ENCODE assay signal across 30 mouse cellular contexts in genomic region chr8:57656446-57656845, GRCm38 (mm10). TPM values are rescaled to one million over a fixed set of nuclear protein-coding genes. Genes with fewer than 3 reads are reported as not detected.
A peak's percentile ranks its signal among the peaks of the same experiment; 100 is the strongest.
DNase-seq lines count a peak whose midpoint lies in the region; ATAC-seq and TF ChIP-seq lines count a peak whose summit lies in the region.
"Had no signal": no experiment of that assay in that cellular context is flagged by ENCODE, and none has a peak within 500 bp of the region (broad histone marks: within the 10 kb centered on the region; RNA-seq: fewer than 3 reads in every experiment).

No protein-coding gene starts in this region.

- no peak overlapping the region for H3K9ac ChIP-seq in embryonic facial prominence, embryonic 14.5 days (ENCODE audit: low read depth, low read length)
- H3K9ac ChIP-seq: embryonic facial prominence, embryonic 12.5 days; forebrain, embryonic 12.5 days; forebrain, embryonic 15.5 days; heart, embryonic 13.5 days; hindbrain, embryonic 14.5 days had no signal

- TF ChIP-seq CTCF in brain, embryonic 14.5 days (IDR thresholded peaks at IDR 0.05; ENCODE audit: borderline replicate concordance, extremely low read depth, insufficient read depth, insufficient read length), result no peak

- no peak overlapping the region for H3K27ac ChIP-seq in embryonic facial prominence, embryonic 14.5 days (replicated peaks; ENCODE audit: low read depth, low read length)
- no peak overlapping the region for H3K27ac ChIP-seq in embryonic facial prominence, embryonic 10.5 days (replicated peaks)
- H3K27ac ChIP-seq: embryonic facial prominence, embryonic 12.5 days; forebrain, embryonic 12.5 days; forebrain, embryonic 15.5 days; heart, adult 2 months; heart, embryonic 10.5 days; heart, embryonic 13.5 days; hindbrain, embryonic 14.5 days; hindbrain, postnatal 0 days had no signal

- H3K4me1 ChIP-seq in embryonic facial prominence, embryonic 14.5 days (ENCODE audit: control insufficient read depth, insufficient read depth, low read length), result peaks cover 7% of the 10 kb centered on the region; the same call in 1 of the 2 replicates
- peaks cover 9% of the 10 kb centered on the region for H3K4me1 ChIP-seq in embryonic facial prominence, embryonic 10.5 days

- H3K4me3 ChIP-seq in embryonic facial prominence, embryonic 14.5 days (ENCODE audit: low read depth, low read length), result no peak overlapping the region
- H3K4me3 ChIP-seq in embryonic facial prominence, embryonic 10.5 days, result no peak overlapping the region
- H3K4me3 ChIP-seq: embryonic facial prominence, embryonic 12.5 days; erythroblast, embryonic 14.5 days; forebrain, embryonic 12.5 days; forebrain, embryonic 15.5 days; heart, adult 2 months; heart, embryonic 10.5 days; heart, embryonic 13.5 days had no signal

- no peak for ATAC-seq in cerebellum, adult (ENCODE audit: insufficient number of reproducible peaks, low FRiP score, low TSS enrichment)
- ATAC-seq in embryonic facial prominence, embryonic 14.5 days (ENCODE audit: low read depth), result no peak
- ATAC-seq: forebrain, embryonic 15.5 days; hindbrain, postnatal 0 days; inflammation-experienced regulatory T-cells, adult 6 months; intestine, embryonic 16.5 days had no signal

- H3K36me3 ChIP-seq in embryonic facial prominence, embryonic 14.5 days (ENCODE audit: control insufficient read depth, insufficient read depth, low read length), result no peaks in the 10 kb centered on the region
- H3K36me3 ChIP-seq in embryonic facial prominence, embryonic 10.5 days (replicated peaks), result no peaks in the 10 kb centered on the region
- H3K36me3 ChIP-seq: embryonic facial prominence, embryonic 12.5 days; forebrain, embryonic 12.5 days; forebrain, embryonic 15.5 days; G1E; heart, embryonic 10.5 days; heart, embryonic 13.5 days had no signal

- H3K4me2 ChIP-seq in embryonic facial prominence, embryonic 14.5 days (ENCODE audit: low read depth, low read length), result no peak overlapping the region
- H3K4me2 ChIP-seq: embryonic facial prominence, embryonic 12.5 days; forebrain, embryonic 12.5 days; forebrain, embryonic 15.5 days; heart, embryonic 13.5 days; hindbrain, embryonic 14.5 days had no signal

- H3K9me3 ChIP-seq in embryonic facial prominence, embryonic 14.5 days (ENCODE audit: control insufficient read depth, low read length), result no peaks in the 10 kb centered on the region
- H3K9me3 ChIP-seq in embryonic facial prominence, embryonic 10.5 days, result no peaks in the 10 kb centered on the region
- H3K9me3 ChIP-seq: embryonic facial prominence, embryonic 12.5 days; forebrain, embryonic 12.5 days; forebrain, embryonic 15.5 days; G1E; heart, embryonic 10.5 days; heart, embryonic 13.5 days had no signal

- no peak for TF ChIP-seq POLR2A in brain, embryonic 14.5 days (IDR thresholded peaks at IDR 0.05; ENCODE audit: borderline replicate concordance, extremely low read depth, insufficient read depth, insufficient read length, poor library complexity, severe bottlenecking)

- no peaks in the 10 kb centered on the region for H3K27me3 ChIP-seq in embryonic facial prominence, embryonic 14.5 days (replicated peaks; ENCODE audit: control insufficient read depth, insufficient read depth, low read length)
- no peaks in the 10 kb centered on the region for H3K27me3 ChIP-seq in embryonic facial prominence, embryonic 10.5 days (replicated peaks; ENCODE audit: low read depth, poor library complexity, severe bottlenecking)
- H3K27me3 ChIP-seq: embryonic facial prominence, embryonic 12.5 days; forebrain, embryonic 15.5 days; heart, embryonic 13.5 days had no signal

- DNase-seq in cerebellum, adult 9-10 months, result peak; percentile 14
- peak; percentile 47 for DNase-seq in embryonic facial prominence, embryonic 14.5 days (ENCODE audit: low spot score)
- no peak for DNase-seq in embryonic facial prominence, embryonic 10.5 days (ENCODE audit: low spot score)
- DNase-seq in brain, embryonic 14.5 days (ENCODE audit: low read depth), result peak; percentile 58
- peak; percentile 23 for DNase-seq in retina, postnatal 7 days (ENCODE audit: low read depth, low spot score)
- no peak for DNase-seq in adrenal gland, postnatal 10 days
- no peak for DNase-seq in frontal cortex, postnatal 14 days (ENCODE audit: low spot score in 2 of 2)
- DNase-seq: adrenal gland, adult 2 months; adrenal gland, postnatal 25 days; cerebellum, adult 11 months; cerebellum, adult 2 months; cerebellum, postnatal 10 days; cerebellum, postnatal 36 days; gastrocnemius, postnatal 10 days; gastrocnemius, postnatal 36 days; heart, adult 2 months; heart, postnatal 14 days; heart, postnatal 4 days had no signal

- WGBS in embryonic facial prominence, embryonic 14.5 days, result 54% methylated on average over 6 of the region's 6 CpGs
- 55% methylated on average over 6 of the region's 6 CpGs for WGBS in embryonic facial prominence, embryonic 10.5 days

RNA-seq across cellular contexts. Expression of gene Galnt7, which starts 3.6 kb away (rescaled TPM):
- 13.0 and 14.1 TPM in 2 replicates for polyA plus RNA-seq in embryonic facial prominence, embryonic 14.5 days (2014; fragmentation: Nextera tagmentation; extraction: Ambion mirVana)
- polyA plus RNA-seq in embryonic facial prominence, embryonic 10.5 days (2016; fragmentation: Nextera tagmentation; extraction: Ambion mirVana), result 23.2 and 24.1 TPM in 2 replicates
- 7.0 and 8.2 TPM in 2 replicates for polyA plus RNA-seq in brain, embryonic 14.5 days (2012; rRNA removed)
- 10 to 100 TPM; 13.1 to 15.3 TPM for total RNA-seq in adrenal gland, postnatal 10 days (2021)
- polyA plus RNA-seq: erythroblast, embryonic 14.5 days had no signal

Comparison
In these comparisons a context has a peak if more than half of its experiments do, and no peak if none do; other contexts are left out.
1. DNase-seq: peak in cerebellum, adult 9-10 months (single experiment), embryonic facial prominence, embryonic 14.5 days (single experiment), brain, embryonic 14.5 days (single experiment) and retina, postnatal 7 days (single experiment); none in embryonic facial prominence, embryonic 10.5 days (single experiment), adrenal gland, postnatal 10 days (single experiment) and frontal cortex, postnatal 14 days (0 of 2).